Mouse (Mus musculus): Measurements from ENCODE around the gene Olfr519. TPM values are rescaled to one million over a fixed set of nuclear protein-coding genes. Genes with fewer than 3 reads are reported as not detected.

The Olfr519 gene
- polyA plus RNA-seq, 1 experiment from 2014 or later: not detected

GRCm38 (mm10) chr7:108884906-108885305 is 9.3 kb downstream of the Olfr519 start, which contains the start of gene Olfr518:
Gene Olfr518 (minus strand): TSS chr7:108885006.
- ATAC-seq (replicated peaks; ENCODE audit: low FRiP score): no peak
- H3K4me2 ChIP-seq: no peak within 1 kb of the TSS
- H3K27me3 ChIP-seq: no peaks in the 10 kb centered on the region
- no peaks in the 10 kb centered on the region for H3K9me3 ChIP-seq (replicated peaks)
- H3K4me1 ChIP-seq: no peaks in the 10 kb centered on the region
- H3K9ac ChIP-seq: no peak within 1 kb of the TSS
- no peak within 1 kb of the TSS for H3K4me3 ChIP-seq (replicated peaks)
- WGBS: 82% methylated on average over 4 of the region's 4 CpGs
- no peaks in the 10 kb centered on the region for H3K36me3 ChIP-seq
- no peak within 1 kb of the TSS for H3K27ac ChIP-seq

GRCm38 (mm10) chr7:108872279-108872678 is 21.9 kb downstream of the Olfr519 start, which contains the start of gene Olfr517:
Gene Olfr517 (minus strand): TSS chr7:108872379.
- Histone ChIP-seq H3K4me1 (no peaks in the 10 kb centered on the region), H3K4me2 (no peak within 1 kb of the TSS), H3K27me3 (no peaks in the 10 kb centered on the region), H3K9me3 (replicated peaks) (no peaks in the 10 kb centered on the region), H3K9ac (no peak within 1 kb of the TSS), H3K4me3 (replicated peaks) (no peak within 1 kb of the TSS), H3K36me3 (no peaks in the 10 kb centered on the region), H3K27ac (no peak within 1 kb of the TSS)
- no peak for ATAC-seq (replicated peaks; ENCODE audit: low FRiP score)
- WGBS: 64% methylated on average over 2 of the region's 2 CpGs

GRCm38 (mm10) chr7:108850429-108850828 is 43.8 kb downstream of the Olfr519 start, which contains the start of gene Olfr516:
Gene Olfr516 (minus strand): TSS chr7:108850529.
- no peak within 1 kb of the TSS for H3K4me2 ChIP-seq
- no peak for ATAC-seq (replicated peaks; ENCODE audit: low FRiP score)
- no peak within 1 kb of the TSS for H3K4me3 ChIP-seq (replicated peaks)
- no peaks in the 10 kb centered on the region for H3K9me3 ChIP-seq (replicated peaks)
- no peaks in the 10 kb centered on the region for H3K36me3 ChIP-seq
- H3K4me1 ChIP-seq: no peaks in the 10 kb centered on the region
- H3K9ac ChIP-seq: no peak within 1 kb of the TSS
- WGBS: 92% methylated on average over 2 of the region's 2 CpGs
- no peak within 1 kb of the TSS for H3K27ac ChIP-seq
- H3K27me3 ChIP-seq: no peaks in the 10 kb centered on the region

Other genes starting within 250 kb of the Olfr519 start
- 0.04 TPM in 1 of 2 replicates, not detected in the other for gene Olfr509, start 242.5 kb downstream of the Olfr519 start, polyA plus RNA-seq (2015; fragmentation: Nextera tagmentation; extraction: Ambion mirVana)
- not detected in 2 replicates for gene Olfr510, start 228.0 kb downstream of the Olfr519 start, polyA plus RNA-seq (2015; fragmentation: Nextera tagmentation; extraction: Ambion mirVana)
- not detected in 2 replicates for gene Olfr512, start 181.1 kb downstream of the Olfr519 start, polyA plus RNA-seq (2015; fragmentation: Nextera tagmentation; extraction: Ambion mirVana)
- not detected in 2 replicates for gene Olfr513, start 143.4 kb downstream of the Olfr519 start, polyA plus RNA-seq (2015; fragmentation: Nextera tagmentation; extraction: Ambion mirVana)
- not detected in 2 replicates for gene Olfr514, start 68.4 kb downstream of the Olfr519 start, polyA plus RNA-seq (2015; fragmentation: Nextera tagmentation; extraction: Ambion mirVana)
- not detected in 2 replicates for gene Olfr516, start 43.9 kb downstream of the Olfr519 start, polyA plus RNA-seq (2015; fragmentation: Nextera tagmentation; extraction: Ambion mirVana)
- not detected in 2 replicates for gene Olfr517, start 22.0 kb downstream of the Olfr519 start, polyA plus RNA-seq (2015; fragmentation: Nextera tagmentation; extraction: Ambion mirVana)
- not detected in 2 replicates for gene Olfr518, start 9.4 kb downstream of the Olfr519 start, polyA plus RNA-seq (2015; fragmentation: Nextera tagmentation; extraction: Ambion mirVana)
- gene Nlrp10, start 35.8 kb upstream of the Olfr519 start, polyA plus RNA-seq (2015; fragmentation: Nextera tagmentation; extraction: Ambion mirVana): 0.06 TPM in 1 of 2 replicates, not detected in the other
- gene Eif3f, start 40.0 kb upstream of the Olfr519 start, polyA plus RNA-seq (2015; fragmentation: Nextera tagmentation; extraction: Ambion mirVana): 83.1 and 86.6 TPM in 2 replicates
- gene Tub, start 55.9 kb upstream of the Olfr519 start, polyA plus RNA-seq (2015; fragmentation: Nextera tagmentation; extraction: Ambion mirVana): 1.4 and 2.4 TPM in 2 replicates
- gene Ric3, start 188.9 kb upstream of the Olfr519 start, polyA plus RNA-seq (2015; fragmentation: Nextera tagmentation; extraction: Ambion mirVana): 1.7 and 2.1 TPM in 2 replicates

All from kidney, embryonic 15.5 days (tissue).